Mouse (Mus musculus) forebrain, embryonic 12.5 days (tissue): ENCODE measurements at regions not wholly inside any gene's neighbourhood (a gene's known extent, or its start where the extent isn't known, plus 50 kb on each side); places are given as distances from the start of the nearest gene placed in this dataset.

Experiments
- ATAC-seq: fragments of 200-750 bp; cut with Nextera tagmentation; 2 replicates; pipeline ENCODE4 v1.8.0; 2017; ENCODE audit warnings: moderate TSS enrichment; ENCODE audit not compliant: low FRiP score
- H3K27ac ChIP-seq: fragments of 300-500 bp; sonication (generic); 2 replicates; pipeline ENCODE4 v1.5.1; 2016; ENCODE audit warnings: mild to moderate bottlenecking
- H3K27me3 ChIP-seq: fragments of 300-500 bp; sonication (generic); 2 replicates; pipeline ENCODE4 v1.6.1; 2016; ENCODE audit warnings: mild to moderate bottlenecking
- H3K36me3 ChIP-seq: fragments of 300-500 bp; sonication (generic); replicated peaks from 2 replicates; pipeline ENCODE4 v1.6.1; 2016; ENCODE audit warnings: mild to moderate bottlenecking
- H3K4me1 ChIP-seq: fragments of 300-500 bp; sonication (generic); 2 replicates; pipeline ENCODE4 v1.6.1; 2016
- H3K4me2 ChIP-seq: fragments of 300-500 bp; sonication (generic); 2 replicates; pipeline ENCODE4 v1.6.1; 2016; ENCODE audit warnings: mild to moderate bottlenecking, moderate library complexity
- H3K4me3 ChIP-seq: fragments of 300-500 bp; sonication (generic); replicated peaks from 2 replicates; pipeline ENCODE4 v1.5.1; 2016; ENCODE audit warnings: mild to moderate bottlenecking
- H3K9ac ChIP-seq: fragments of 300-500 bp; sonication (generic); 2 replicates; pipeline ENCODE4 v1.6.1; 2016; ENCODE audit warnings: mild to moderate bottlenecking
- H3K9me3 ChIP-seq: fragments of 300-500 bp; sonication (generic); 2 replicates; pipeline ENCODE4 v1.6.1; 2016
- WGBS: fragments of 180-500 bp; shearing (Covaris S2); methylation state at CpG from one replicate; pipeline ENCODE4 v1.1.7; 2016; 5-methylcytosine and 5-hydroxymethylcytosine counted together

GRCm38 (mm10) chr9:35362276-35362675 is 58.7 kb upstream of the Cdon start:
- ATAC-seq = no peak
- H3K27me3 ChIP-seq = peaks cover 5% of the 10 kb centered on the region
- no peak overlapping the region for H3K4me3 ChIP-seq
- no peak overlapping the region for H3K4me2 ChIP-seq
- H3K9ac ChIP-seq = no peak overlapping the region
- H3K36me3 ChIP-seq = no peaks in the 10 kb centered on the region
- WGBS = 71% methylated on average over 7 of the region's 7 CpGs
- H3K9me3 ChIP-seq = no peaks in the 10 kb centered on the region
- peaks cover 30% of the 10 kb centered on the region for H3K4me1 ChIP-seq
- H3K27ac ChIP-seq = no peak overlapping the region

- H3K4me3 ChIP-seq = no peak overlapping the region
- WGBS = 70% methylated on average over 5 of the region's 5 CpGs
Observed at GRCm38 (mm10) chr9:35363079-35363478, 57.8 kb upstream of the Cdon start.

GRCm38 (mm10) chr9:35363936-35364335 is 57.0 kb upstream of the Cdon start:
- no peaks in the 10 kb centered on the region for H3K36me3 ChIP-seq
- WGBS = 78% methylated on average over 4 of the region's 4 CpGs
- no peak overlapping the region for H3K9ac ChIP-seq
- no peak overlapping the region for H3K4me3 ChIP-seq
- H3K4me1 ChIP-seq = peaks cover 34% of the 10 kb centered on the region
- no peaks in the 10 kb centered on the region for H3K9me3 ChIP-seq
- H3K4me2 ChIP-seq = no peak overlapping the region
- 0 out of 2 replicates have a peak overlapping the region, but pooled peaks have one; percentile 36 for H3K27ac ChIP-seq
- H3K27me3 ChIP-seq = peaks cover 5% of the 10 kb centered on the region
- no peak for ATAC-seq

More at GRCm38 (mm10) chr9:35363079-35363478, 57.8 kb upstream of the Cdon start:
- no peak overlapping the region for H3K27ac ChIP-seq
- H3K9ac ChIP-seq = no peak overlapping the region
- peaks cover 30% of the 10 kb centered on the region for H3K4me1 ChIP-seq
- no peaks in the 10 kb centered on the region for H3K9me3 ChIP-seq
- H3K4me2 ChIP-seq = no peak overlapping the region
- no peaks in the 10 kb centered on the region for H3K36me3 ChIP-seq
- ATAC-seq = no peak
- H3K27me3 ChIP-seq = peaks cover 5% of the 10 kb centered on the region

- no peak overlapping the region for H3K4me2 ChIP-seq
- H3K36me3 ChIP-seq = no peaks in the 10 kb centered on the region
- 89% methylated on average over 5 of the region's 5 CpGs for WGBS
- H3K9ac ChIP-seq = no peak overlapping the region
- H3K27ac ChIP-seq = no peak overlapping the region
- no peak overlapping the region for H3K4me3 ChIP-seq
- H3K27me3 ChIP-seq = peaks cover 5% of the 10 kb centered on the region
- H3K9me3 ChIP-seq = no peaks in the 10 kb centered on the region
- ATAC-seq = no peak
- peaks cover 28% of the 10 kb centered on the region for H3K4me1 ChIP-seq
Observed at GRCm38 (mm10) chr9:35365975-35366374, 55.0 kb upstream of the Cdon start.

- WGBS = 67% methylated on average over 5 of the region's 5 CpGs
- Histone ChIP-seq H3K4me3 (no peak overlapping the region), H3K36me3 (no peaks in the 10 kb centered on the region), H3K4me2 (no peak overlapping the region), H3K4me1 (peaks cover 23% of the 10 kb centered on the region), H3K27ac (no peak overlapping the region), H3K27me3 (no peaks in the 10 kb centered on the region), H3K9me3 (no peaks in the 10 kb centered on the region), H3K9ac (no peak overlapping the region)
- no peak; the same call in 1 of the 2 replicates for ATAC-seq
Observed at GRCm38 (mm10) chr9:35369063-35369462, 51.9 kb upstream of the Cdon start.

- Histone ChIP-seq H3K4me2 (no peak overlapping the region), H3K36me3 (no peaks in the 10 kb centered on the region), H3K9ac (no peak overlapping the region), H3K27me3 (no peaks in the 10 kb centered on the region), H3K27ac (no peak overlapping the region), H3K9me3 (no peaks in the 10 kb centered on the region), H3K4me1 (peaks cover 23% of the 10 kb centered on the region), H3K4me3 (no peak overlapping the region)
- ATAC-seq = no peak
- 76% methylated on average over 3 of the region's 3 CpGs for WGBS
Observed at GRCm38 (mm10) chr9:35370031-35370430, 50.9 kb upstream of the Cdon start.

- WGBS = 84% methylated on average over 3 of the region's 3 CpGs
- Histone ChIP-seq H3K27ac (no peak overlapping the region), H3K27me3 (no peaks in the 10 kb centered on the region), H3K9ac (no peak overlapping the region), H3K36me3 (no peaks in the 10 kb centered on the region), H3K4me1 (peaks cover 23% of the 10 kb centered on the region), H3K4me2 (no peak overlapping the region), H3K9me3 (no peaks in the 10 kb centered on the region), H3K4me3 (no peak overlapping the region)
- no peak for ATAC-seq
Observed at GRCm38 (mm10) chr9:35370895-35371294, 50.0 kb upstream of the Cdon start.
